Mouse (Mus musculus): ENCODE measurements around the gene Car6.

GRCm38 (mm10) chr4:150181304-150181703 lies 19.8 kb downstream of the Car6 start:
- no peak for TF ChIP-seq CTCF (IDR thresholded peaks at IDR 0.05; ENCODE audit: insufficient read depth, low read length)
- TF ChIP-seq POLR2A (IDR thresholded peaks at IDR 0.05; ENCODE audit: borderline replicate concordance, extremely low read depth, low read depth, low read length), result no peak

All from lung, adult 2 months (tissue).